Mouse (Mus musculus) heart, postnatal 0 days (tissue): ENCODE results near the gene 1700017D01Rik.

Source experiments
- CTCF ChIP-seq: IDR thresholded peaks from 2 replicates; pipeline ENCODE4 v1.5.1; 2016; ENCODE audit warnings: antibody characterized with exemption, control low read depth, low read depth
- EP300 ChIP-seq: IDR thresholded peaks from 2 replicates; pipeline ENCODE4 v1.6.1; 2016; ENCODE audit warnings: antibody characterized with exemption, low read depth

- no peak for TF ChIP-seq CTCF
- no peak for TF ChIP-seq EP300
Observed at GRCm38 (mm10) chr19:11134852-11135251, 4.2 kb upstream of the 1700017D01Rik start.
